Mouse (Mus musculus): ENCODE results near the gene 4921504E06Rik.

DNA sequence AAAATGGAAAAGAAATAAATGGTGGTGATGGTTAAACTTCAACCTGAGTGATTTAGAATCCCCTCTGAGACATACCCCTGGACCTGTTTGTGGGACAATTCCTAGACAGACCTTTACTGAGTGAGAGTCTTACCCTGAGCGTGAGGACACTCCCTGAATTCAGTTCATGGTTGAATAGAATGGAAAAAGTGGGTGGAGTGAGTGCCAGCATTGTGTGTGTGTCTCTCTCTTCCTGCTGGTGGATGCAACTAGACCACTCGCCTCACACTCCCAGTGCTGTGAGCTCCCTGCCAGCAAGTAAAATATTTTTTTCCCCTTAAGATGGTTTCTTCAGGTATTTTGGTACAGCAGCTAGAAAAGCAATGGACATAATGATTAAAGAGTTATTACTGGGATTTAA is 42.7 kb upstream of the 4921504E06Rik start:
- no peak for TF ChIP-seq POLR2A (IDR thresholded peaks at IDR 0.05; ENCODE audit: low read depth, low read length)
- no peak for TF ChIP-seq CTCF (IDR thresholded peaks at IDR 0.05; ENCODE audit: extremely low read depth, insufficient read length, insufficient replicate concordance, low read depth, low read length)
